Mouse (Mus musculus) kidney, postnatal 14 days (tissue): ENCODE measurements around the gene Abcd2.

Experiments used
- DNase-seq: peaks from one replicate; pipeline ENCODE4 v3.0.0; 2022; ENCODE audit warnings: mixed read lengths

The Abcd2 gene

DNA sequence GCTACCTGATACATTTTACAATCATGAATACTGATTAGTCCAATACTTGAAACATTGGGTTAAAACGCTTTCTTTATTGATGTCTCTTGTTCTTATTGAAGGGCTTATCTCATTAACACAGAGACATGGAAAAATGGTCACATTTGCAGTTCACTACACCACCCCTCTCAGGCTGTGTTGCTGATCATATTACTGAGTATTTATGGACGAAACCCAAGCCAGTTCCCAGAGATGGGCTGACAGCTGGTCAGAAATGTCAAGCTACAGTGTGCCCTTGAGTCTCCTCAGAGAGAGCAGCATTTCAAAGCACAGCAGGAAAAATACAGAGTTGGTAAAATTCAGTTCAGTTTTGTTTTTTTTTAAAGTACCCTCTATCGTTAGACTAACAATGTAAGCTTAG lies 38.3 kb downstream of the Abcd2 start:
- no peak for DNase-seq

DNA sequence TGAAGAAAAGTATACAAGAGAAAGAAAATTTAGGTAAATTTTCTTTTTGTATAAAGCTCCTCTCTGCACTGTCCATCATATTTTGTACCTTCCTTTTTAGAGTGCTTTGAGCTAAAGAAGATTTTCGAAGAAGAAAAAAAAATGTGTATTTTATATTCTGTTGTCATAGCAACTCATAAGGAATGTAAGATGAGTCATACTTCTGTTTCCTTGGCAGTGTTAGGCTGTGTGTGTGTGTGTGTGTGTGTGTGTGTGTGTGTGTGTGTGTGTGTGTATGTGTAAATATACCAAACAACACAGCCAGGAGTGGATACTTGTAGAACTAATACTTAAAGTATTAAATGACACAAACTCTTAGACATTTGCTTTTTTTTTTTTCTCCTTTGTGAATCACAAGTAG lies 39.0 kb downstream of the Abcd2 start:
- no peak for DNase-seq

DNA sequence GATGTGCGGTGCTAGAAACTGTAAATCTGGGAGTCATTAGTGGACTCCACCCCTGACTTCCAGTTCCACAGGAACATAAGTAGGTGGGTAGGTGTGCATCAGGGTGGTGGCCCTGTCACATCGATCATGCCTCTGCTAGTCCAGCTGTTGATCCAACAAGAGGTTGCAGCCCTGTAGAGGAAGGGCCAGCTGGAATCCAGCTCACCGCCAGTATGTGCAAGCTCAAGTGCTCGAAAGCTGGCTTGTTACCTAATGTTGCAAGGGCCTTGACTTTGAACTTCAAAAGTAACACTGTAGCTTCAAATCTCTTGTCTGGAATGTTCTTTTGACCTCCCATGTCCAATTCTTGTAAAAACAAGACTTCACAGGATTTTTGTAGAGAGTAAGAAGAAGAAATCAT lies 67.0 kb downstream of the Abcd2 start:
- no peak for DNase-seq

DNA sequence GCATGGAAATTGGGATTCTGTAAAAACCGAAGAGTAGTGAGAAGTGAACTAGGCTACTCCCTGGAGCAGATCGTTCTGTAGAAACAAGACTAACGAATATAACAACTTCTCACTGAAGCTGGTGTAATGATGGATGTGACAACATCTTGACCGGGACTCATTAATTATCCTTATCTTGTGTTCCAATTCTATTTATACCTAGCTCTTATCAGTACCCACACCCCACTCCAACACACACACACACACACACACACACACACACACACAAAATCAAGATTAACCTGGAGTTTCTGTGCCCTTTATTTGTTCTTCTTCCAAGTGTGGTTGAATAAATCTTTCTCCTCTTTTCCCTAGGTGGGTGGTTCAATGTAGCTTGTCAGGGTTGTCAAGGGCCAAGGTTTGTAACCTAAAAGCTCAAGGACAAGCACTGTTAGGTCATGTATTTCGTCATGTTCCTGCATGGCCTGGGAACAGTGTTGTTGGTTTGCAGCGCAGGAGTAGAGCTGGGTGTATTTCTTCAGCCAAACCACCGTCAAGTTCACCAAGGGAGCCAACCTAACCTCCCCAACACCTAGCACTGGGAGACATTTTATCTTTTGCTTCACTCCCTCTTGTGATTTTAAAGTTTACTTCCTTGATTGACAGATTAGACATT lies 78.9 kb downstream of the Abcd2 start:
- no peak for DNase-seq

DNA sequence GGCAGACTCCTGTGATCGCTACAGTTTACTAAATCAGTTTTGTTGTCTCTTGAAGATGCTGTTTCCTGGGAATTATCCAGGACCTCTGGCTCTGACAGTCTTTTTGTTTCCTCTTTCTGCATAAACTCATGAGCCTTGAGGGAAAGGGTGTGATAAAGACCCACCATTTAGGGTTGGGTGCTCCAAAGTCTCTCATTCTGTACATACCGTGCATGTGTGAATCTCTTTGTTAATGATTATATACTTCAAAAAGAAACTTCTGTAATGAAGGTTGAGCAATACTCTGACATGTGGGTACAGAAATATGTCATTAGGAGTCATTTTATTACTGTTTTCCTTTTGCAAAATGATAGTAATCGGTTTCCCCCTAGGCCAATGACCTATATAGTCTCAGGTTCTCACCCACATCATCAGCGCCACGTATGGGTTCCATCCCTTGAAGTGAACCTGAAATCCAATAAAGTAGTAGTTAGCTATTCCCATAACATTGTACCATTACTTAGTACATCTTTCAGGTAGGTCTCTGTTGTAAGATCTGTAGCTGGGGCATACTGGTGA lies 83.4 kb downstream of the Abcd2 start:
- DNase-seq, result no peak

DNA sequence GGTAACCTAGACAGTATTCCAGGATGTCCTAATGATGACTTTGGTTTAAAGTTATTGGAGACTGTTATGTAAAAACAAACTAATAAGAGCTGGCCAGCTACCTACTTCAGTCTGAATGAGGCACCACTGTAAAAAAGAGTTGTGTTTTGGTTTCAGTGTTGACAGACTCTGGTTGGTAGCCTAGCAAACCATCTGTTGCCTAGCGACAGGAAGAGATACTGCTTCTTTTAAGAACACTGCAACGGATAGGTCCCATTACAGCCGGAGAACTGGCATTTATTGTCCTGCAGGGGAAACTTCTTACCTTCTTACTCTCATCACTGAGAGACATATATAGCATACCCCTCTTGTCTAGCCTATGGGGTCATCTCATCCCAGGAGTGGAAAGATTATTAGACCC lies 86.7 kb downstream of the Abcd2 start:
- DNase-seq, result no peak

DNA sequence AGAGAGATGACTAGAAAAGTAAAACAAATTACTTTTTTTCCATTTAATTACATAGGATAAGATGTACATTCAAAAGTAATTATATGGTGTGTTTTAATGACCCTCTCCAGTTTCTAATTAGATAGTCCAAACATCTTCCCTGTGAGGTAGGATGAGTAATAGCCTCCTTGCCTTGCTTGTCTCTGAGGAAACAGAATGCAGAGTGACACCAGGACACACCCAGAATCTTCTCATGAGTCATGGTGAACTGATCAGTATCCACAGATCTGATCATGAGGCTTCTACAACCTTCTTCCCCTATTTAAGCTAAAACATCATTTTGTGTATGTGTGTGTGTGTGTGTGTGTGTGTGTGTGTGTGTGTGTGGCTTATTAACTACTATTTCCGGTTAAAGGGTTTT lies 87.3 kb downstream of the Abcd2 start:
- DNase-seq, result no peak

DNA sequence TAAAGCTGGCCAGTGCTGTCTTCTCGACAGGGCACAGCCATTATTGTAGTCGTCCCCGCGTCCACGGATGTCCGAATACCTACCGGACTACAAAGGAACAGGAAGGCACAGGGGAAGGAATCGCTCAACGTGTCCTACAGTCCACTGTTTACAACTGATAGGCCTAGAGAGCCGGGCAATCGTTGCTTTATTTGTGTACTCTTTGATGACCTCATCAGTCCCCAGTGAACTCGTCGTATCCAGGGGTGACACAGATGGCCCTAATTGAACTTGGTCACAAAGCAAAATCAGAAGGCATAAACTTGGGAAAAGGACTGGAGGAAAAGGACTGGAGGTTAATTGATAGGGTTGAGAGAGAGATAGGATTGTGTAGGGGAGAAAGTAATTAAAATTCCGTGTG lies 87.8 kb downstream of the Abcd2 start:
- no peak for DNase-seq

DNA sequence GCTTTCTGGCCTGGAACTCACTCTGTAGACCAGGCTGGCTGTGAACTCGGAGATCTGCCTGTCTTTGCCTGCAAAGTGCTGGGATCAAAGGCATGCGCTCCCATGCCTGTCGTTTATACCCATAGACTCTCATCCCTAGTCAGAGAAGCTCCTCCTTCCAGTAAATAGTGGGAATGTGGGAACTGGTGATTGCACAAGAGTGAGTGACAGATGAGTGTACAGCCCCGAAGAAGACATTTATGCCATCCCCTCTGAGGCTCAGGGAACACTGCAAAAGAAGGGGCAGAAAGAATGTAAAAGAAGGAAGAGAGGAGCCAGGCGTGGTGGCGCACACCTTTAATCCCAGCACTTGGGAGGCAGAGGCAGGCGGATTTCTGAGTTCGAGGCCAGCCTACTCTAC lies 88.3 kb downstream of the Abcd2 start:
- no peak for DNase-seq

DNA sequence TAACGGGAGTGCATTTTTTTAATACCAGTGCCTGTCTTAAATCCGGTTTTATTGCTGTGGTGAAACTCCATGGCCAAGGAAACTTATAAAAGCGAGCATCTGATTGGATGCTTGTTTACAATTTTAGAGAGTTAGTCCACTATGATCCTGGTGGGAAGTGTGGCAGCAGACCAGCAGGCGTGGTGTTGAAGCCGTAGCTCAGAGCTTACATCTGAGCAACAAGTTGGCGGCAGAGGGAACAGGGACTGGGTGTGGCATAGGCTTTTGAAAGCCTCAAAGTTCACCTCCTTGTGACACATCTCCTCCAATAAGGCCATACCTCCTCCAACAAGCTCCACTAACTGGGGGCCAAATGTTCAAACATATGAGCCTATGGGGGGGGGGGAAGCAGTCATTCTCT lies 95.0 kb downstream of the Abcd2 start:
- DNase-seq, result no peak
